Mouse (Mus musculus): ENCODE results near the gene Vamp9.

The Vamp9 gene

GRCm38 (mm10) chr5:99941776-99942502 is 35.9 kb downstream of the Vamp9 start:
- in situ Hi-C loops (cut with MboI): no loop called here

- in situ Hi-C loops (cut with MboI): no loop called here
These were observed 46.5 kb downstream of the Vamp9 start for GRCm38 (mm10) chr5:99952513-99952912.

DNA sequence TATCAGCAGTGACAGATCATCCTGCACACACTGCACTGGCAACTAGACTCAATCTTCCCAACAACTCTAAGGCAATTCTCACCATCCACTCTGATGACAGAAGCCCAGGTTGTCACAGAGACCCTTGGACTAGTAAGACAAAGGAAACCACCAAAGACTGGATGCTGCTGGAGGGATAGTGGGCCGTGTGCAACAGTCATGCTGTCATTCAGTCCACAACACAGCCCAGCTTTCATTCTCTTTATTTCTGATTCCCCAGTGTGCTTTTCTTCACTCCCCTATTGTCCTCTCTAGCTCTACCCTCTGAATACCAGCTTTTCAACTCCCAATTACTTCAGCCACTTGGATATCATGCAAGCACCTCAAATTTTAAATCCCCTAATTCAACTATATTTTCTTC is 47.8 kb downstream of the Vamp9 start:
- in situ Hi-C loops (cut with MboI): no loop called here

DNA sequence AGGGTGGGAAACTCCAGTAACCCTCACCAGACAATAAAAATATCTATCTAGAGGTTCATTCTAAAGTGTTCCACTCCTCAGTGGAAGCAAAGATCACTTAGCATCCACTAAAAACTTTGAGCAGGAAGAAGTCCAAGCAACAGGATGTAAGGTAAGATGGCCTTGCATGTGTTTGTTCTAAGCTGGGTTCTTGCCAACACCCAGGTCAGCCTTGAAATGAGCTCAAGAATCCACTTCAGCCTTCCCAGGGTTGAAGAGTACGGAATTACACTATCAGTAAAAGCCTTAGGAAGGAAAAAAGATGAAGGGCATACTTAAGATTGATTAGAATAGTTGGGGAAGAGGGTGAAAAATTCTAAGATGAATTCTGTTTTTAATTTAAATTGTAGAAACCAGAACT is 52.6 kb downstream of the Vamp9 start:
- in situ Hi-C loops (cut with MboI): no loop called here

DNA sequence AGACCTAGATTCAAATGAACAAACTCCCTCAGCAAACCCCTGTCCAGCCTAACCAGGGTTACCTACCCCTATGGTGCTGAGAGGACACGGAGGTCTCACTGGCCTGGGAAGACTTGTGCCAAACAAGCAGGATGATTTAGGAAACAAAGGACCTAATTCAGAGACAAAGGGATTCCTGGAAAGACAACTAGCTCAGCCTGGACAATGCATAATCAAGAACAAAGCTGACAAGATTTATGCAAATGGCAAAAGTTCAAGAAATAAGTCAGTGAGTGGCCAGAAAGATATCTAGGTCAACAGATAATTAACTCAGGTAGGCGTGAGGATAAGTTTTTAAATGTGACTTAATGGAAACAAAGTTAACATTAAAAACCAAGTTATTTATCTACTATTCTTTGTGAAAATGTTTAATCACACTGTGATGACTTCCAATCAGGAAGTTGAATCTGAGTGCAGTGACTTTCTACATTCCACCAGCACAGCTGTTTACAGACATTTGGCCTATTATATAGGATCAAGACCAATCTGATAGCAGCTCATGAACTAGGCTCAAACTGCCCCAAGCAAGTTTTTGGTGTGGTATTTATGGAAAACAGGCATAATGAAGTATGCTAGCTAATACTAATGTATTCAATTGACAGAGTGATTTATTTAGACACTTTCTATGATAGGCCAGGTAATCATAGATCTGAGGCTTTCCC is 53.3 kb downstream of the Vamp9 start:
- in situ Hi-C loops (cut with MboI): no loop called here

GRCm38 (mm10) chr5:99959960-99960359 is 53.9 kb downstream of the Vamp9 start:
- in situ Hi-C loops (cut with MboI): no loop called here

GRCm38 (mm10) chr5:99973941-99974340 is 67.9 kb downstream of the Vamp9 start:
- in situ Hi-C loops (cut with MboI): no loop called here

GRCm38 (mm10) chr5:99975061-99975460 is 69.0 kb downstream of the Vamp9 start:
- in situ Hi-C loops (cut with MboI): no loop called here

DNA sequence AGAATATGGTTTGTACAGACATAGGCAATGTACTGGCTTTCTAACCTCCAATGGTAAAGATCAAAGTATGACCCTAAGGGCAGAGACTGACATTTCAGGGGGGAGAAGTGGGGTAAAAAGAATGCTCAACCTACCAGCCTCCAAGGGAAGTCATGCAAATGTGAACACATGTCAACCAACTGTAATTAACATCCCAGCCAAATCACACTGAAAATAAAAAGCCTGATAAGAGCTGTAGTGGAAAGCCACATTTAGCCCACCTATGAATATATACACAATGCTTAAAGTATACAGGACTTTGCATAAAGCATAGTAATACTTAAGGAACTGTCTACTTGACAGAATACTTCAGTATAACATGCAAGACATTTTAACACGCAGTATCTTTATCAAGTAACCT is 69.7 kb downstream of the Vamp9 start:
- in situ Hi-C loops (cut with MboI): no loop called here

- in situ Hi-C loops (cut with MboI): no loop called here
These were observed 70.4 kb downstream of the Vamp9 start for GRCm38 (mm10) chr5:99976334-99976955.

GRCm38 (mm10) chr5:99977516-99978301 is 71.7 kb downstream of the Vamp9 start:
- in situ Hi-C loops (cut with MboI): no loop called here

DNA sequence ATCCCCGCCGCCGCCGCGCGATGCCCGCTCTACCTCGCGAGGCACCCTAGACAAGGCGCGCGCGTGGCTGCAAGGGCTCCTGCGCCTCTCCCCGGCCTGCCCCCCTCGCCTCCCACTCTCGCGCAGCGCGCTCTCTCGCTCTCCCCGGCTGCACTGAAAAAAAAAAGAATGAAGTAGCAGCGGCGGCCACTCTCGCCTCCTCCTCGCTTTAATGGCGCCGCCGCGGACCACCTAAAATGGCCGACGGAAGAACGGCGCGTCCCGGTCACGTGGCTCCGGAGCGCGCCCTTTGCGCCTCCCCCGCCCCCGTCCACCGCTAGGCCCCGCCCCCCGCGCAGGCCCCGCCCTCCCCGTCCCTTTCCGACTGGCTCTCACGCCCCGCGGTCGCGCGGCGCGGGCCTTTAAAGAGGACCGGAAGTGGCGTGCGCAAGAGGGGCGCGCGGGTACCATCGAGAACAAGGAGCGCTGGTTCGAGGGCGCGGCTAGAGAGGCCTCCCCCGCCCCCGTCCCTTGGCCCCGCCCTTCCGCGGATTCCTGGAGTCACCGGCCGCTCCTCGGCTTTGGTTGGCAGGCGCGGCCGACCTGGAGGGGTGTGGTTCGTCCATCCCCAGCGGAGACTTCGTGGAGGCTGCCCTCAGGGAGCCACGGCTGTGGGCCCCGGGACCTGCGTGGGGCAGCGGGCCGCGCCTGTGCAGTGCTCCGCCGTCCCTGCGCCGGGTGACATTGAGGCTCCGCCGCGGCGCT is 72.8 kb downstream of the Vamp9 start, which contains the start of the genes Hnrnpd and 4930524J08Rik:
Gene Hnrnpd, minus strand, starts transcription at position 240 of the 744 bp plus-strand sequence.
Gene 4930524J08Rik, plus strand, starts transcription at position 363 of the 744 bp plus-strand sequence.
- in situ Hi-C loops (cut with MboI): no loop called here

DNA sequence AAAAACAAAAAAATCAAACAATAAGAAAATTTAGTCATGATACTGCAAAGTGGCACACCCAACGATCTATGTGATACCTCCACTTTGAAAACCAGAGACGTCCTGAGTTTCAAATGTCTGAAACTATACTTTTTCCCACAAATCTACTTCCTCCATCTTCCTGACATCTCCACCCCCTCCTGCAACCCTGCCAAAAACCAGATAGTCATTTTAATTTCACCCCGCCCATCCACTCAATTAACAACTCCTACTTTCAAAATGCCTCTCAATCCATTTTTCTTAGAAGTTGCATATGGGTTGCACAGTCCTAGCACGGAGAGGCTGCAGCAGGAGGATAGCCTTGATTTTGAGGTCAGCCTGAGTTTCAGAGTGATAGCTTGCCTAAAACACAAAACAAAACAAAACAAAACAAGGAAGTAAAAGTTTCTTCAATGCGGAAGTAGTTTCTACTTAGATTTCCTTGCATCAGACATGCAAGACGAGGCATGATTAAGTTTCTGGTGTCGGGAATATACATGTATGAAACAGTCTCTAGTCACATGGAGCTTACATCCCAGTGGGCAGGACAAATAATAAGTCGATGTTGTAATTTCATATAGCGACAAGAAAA is 77.5 kb downstream of the Vamp9 start:
- in situ Hi-C loops (cut with MboI): loop anchor here (5.0 kb wide), 1 partner anchor 54 kb away; the partner anchor contains the start of genes Enoph1 and Hnrnpdl

- in situ Hi-C loops (cut with MboI): no loop called here
These were observed 88.1 kb downstream of the Vamp9 start for GRCm38 (mm10) chr5:99994166-99994565.

DNA sequence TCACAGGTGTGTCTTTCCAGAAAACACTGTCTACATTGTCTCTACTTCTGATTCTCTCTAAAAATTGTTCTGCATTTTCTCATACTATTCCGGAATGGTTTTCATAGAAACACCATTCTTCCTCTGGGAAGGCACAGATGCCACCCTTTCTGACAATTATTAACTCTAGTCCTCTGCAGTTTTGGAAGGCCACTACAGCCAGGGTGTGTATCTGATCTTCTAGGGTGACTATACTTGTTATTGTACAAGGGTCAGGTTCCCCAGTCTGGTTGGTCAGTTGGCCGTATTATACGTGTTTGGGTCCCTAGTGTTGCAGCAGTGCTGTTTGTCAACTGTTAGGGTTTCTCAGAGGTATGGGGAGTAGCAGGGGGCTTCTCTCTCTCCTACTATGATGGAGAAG is 88.6 kb downstream of the Vamp9 start:
- in situ Hi-C loops (cut with MboI): no loop called here

- in situ Hi-C loops (cut with MboI): no loop called here
These were observed 94.0 kb downstream of the Vamp9 start for GRCm38 (mm10) chr5:100000048-100000447.

DNA sequence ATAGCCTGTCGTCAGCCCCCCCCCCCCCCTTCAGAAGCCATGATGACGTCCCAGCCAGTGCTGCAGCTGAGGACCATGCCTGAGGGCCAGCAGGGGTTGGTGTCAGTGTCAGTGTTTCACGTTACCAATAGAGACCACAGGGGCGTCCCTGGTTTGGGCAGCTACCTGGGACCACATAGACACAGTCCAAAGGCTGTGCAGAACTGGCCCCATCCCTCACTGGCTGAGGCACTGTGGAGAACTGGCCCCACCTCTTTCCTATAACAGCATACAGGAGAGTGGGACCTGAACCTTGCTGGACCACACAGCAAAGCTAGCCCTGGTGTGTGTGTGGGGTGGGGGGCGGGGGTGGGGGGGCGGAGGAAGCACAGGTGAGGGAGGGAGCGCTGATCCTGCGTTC is 94.4 kb downstream of the Vamp9 start:
- in situ Hi-C loops (cut with MboI): no loop called here

All from mature B cell (primary cell).